Mouse (Mus musculus) erythroid progenitor cell, adult 5-6 weeks (primary cell): ENCODE results near the gene Snx20. TPM values are rescaled to one million over a fixed set of nuclear protein-coding genes. Genes with fewer than 3 reads are reported as not detected.
"Not testable (repeated sequence)": the region's sequence is repeated elsewhere in the genome, so short reads cannot be mapped to it uniquely, and the experiment has no call there.

ENCODE experiments used
- ATAC-seq: replicated peaks from 2 replicates; pipeline ENCODE4 v1.8.0; 2016; ENCODE audit warnings: moderate number of reproducible peaks, mild to moderate bottlenecking, moderate TSS enrichment, inconsistent platforms; ENCODE audit not compliant: poor library complexity, low FRiP score, severe bottlenecking
- total RNA-seq, 2 experiments: library from RNA; stranded (forward) in 1 of 2; stranded (reverse) in 1 of 2; fragments of 150-400 nt in 1 of 2; fragments of 186-747, 209-891 nt in 1 of 2; gene quantifications; 2 replicates each; pipeline versions ENCODE4 v1.2.3 to v1.2.4; 2015 to 2017; ENCODE audit warnings: low replicate concordance in 2 of 2

Snx20 gene
- total RNA-seq (2015; ENCODE audit: low replicate concordance) (15.5 and 21.8 TPM in 2 replicates), total RNA-seq (2017; ENCODE audit: low replicate concordance) (1.7 and 4.2 TPM in 2 replicates)

- no peak for ATAC-seq
Observed at GRCm38 (mm10) chr8:88635474-88636397, at the start of gene Snx20. Snx20 (minus strand) TSS chr8:88636128.

- no peak for ATAC-seq
Observed at GRCm38 (mm10) chr8:88683656-88684289, 47.8 kb upstream of the Snx20 start.

- no peak for ATAC-seq
Observed at GRCm38 (mm10) chr8:88681046-88681445, 45.1 kb upstream of the Snx20 start.

DNA sequence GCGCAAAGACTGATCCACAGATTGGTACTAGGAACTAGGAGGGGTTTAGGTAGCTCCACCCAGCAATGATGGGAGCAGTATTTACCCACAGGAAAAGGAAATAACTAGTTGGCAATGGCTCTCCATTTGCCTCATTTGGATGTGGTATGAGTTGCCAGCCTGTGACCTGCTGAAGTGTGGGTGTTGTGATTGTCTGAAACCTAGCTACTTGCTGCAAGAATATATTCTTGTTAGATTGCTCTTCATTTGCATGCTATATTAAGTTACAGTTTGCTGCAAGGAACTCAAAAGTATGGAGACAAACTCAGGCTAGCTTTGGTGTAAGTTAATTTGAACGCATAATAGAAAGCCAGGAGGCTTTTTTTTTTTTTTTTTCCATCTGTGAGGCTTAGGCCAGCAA lies 44.6 kb upstream of the Snx20 start:
- no peak for ATAC-seq

DNA sequence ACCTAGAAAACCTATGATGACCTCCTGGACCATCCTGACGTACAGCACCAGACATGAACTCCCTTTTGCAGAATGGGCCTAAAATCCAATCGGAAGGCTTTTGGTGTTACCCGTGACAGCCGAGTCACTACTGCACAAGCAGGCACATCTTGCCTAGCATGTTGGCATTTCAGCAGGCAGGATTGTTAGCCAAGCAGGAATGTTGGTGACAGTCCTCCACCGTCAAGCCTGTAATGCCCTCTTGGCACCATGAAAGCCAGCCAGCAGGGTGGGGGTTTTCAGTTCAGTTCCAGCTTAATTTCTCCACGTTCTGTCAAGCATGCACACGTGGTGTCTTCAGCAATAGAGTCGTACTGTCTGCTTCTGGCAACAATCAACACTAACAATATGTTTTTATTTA lies 41.1 kb upstream of the Snx20 start:
- ATAC-seq, result no peak

DNA sequence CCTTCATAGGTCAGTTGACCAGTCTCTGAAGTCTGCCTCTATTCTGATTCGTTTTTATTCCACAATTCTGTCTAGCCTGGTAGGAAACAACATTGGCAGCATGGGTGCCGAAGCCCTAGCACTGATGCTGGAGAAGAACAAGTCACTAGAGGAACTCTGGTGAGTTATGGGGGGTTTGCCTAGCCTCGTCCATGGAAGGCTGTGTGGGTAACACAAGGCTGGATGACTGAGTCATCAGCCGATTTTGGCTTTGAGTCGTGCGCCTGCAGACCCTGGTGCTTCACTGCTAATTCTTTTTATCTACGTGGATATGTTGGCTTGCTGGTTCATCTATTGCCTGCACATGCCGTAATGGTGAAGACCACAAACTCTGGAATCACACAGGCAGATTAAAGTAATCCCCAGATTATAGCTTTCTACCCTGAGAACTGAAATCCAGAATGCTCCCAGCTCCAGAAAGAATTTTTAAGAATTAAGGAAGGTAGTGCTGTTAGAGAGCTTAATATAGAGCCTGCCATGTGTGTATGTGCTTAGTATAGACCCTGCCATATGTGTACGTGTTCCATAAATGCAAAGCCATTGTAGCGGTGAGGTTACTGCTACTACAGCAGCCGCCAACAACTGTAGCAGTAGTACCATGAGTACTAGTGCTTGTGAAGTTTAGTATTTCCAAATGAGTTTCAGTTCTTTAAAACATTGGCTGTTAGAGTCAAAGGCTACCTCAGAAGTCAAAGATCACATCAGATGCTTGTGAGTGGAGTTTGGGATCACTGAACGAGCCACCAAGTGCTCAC lies 39.6 kb upstream of the Snx20 start:
- no peak for ATAC-seq

DNA sequence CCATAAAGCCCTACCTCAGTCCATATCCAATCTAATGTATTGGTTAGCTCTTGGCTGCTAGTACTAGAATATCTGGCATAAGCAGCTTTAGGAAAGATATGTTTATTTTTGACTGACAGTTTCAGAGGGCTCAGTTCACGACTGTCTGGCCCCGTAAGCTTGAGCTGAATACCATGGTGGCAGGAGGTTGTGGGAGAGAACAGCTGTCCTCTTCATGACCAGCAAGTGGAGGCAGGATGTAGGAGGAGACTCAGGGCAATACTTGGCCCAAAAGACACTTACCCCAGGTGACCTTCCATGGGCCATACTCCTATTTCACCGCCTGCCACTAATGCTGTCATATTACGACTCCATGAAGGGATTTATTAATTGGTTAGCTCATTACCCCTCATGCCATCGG lies 37.9 kb upstream of the Snx20 start:
- ATAC-seq, result no peak

GRCm38 (mm10) chr8:88671575-88671974 lies 35.6 kb upstream of the Snx20 start:
- ATAC-seq, result no peak

DNA sequence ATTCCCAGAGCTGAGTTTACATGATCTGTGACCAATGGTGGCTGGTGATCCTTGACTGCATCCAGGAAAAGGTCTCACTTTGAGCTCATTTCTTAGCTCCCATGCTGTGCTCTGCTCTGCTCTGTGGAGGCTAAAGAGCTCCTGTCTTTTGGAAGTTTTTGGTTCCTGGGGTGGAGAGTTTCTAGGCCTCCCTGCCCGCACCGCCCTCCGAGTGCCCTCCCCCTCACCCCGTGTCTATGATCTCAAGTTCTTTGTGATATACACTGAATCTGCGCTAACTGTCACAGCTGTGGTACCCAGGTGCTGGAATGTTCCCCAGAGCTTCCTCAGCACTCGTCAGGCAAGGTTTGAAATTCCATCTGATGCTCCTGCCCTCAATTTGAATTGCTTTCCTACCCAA lies 34.9 kb upstream of the Snx20 start:
- no peak for ATAC-seq

GRCm38 (mm10) chr8:88668400-88669086 lies 32.6 kb upstream of the Snx20 start:
- ATAC-seq, result no peak

GRCm38 (mm10) chr8:88666435-88666834 lies 30.5 kb upstream of the Snx20 start:
- ATAC-seq, result no peak

DNA sequence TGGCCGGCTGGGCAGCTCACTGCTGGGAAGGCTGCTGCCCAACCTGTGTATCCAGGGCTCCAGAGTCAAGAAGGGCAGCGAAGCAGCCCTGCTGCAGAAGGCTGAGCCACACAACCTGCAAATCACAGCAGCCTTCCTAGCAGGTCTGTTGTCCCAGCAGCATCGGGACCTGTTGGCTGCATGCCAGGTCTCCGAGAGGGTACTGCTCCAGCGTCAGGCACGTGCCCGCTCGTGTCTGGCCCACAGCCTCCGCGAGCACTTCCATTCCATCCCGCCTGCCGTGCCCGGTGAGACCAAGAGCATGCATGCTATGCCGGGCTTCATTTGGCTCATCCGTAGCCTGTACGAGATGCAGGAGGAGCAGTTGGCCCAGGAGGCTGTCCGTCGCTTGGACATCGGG lies 29.0 kb upstream of the Snx20 start:
- ATAC-seq, result no peak

DNA sequence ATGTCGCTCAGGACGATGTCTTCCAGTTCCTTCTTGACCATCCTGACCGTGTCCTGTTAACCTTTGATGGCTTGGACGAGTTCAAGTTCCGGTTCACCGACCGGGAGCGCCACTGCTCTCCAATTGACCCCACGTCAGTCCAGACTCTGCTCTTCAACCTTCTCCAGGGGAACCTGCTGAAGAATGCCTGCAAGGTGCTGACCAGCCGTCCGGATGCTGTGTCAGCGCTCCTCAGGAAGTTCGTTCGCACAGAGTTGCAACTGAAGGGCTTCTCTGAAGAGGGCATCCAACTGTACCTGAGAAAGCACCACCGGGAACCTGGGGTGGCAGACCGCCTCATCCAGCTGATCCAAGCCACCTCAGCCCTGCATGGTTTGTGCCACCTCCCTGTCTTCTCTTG lies 28.2 kb upstream of the Snx20 start:
- ATAC-seq, result no peak

GRCm38 (mm10) chr8:88662401-88662821 lies 26.5 kb upstream of the Snx20 start:
- no peak for ATAC-seq

- ATAC-seq, result no peak
Observed at GRCm38 (mm10) chr8:88659873-88660272, 23.9 kb upstream of the Snx20 start.

DNA sequence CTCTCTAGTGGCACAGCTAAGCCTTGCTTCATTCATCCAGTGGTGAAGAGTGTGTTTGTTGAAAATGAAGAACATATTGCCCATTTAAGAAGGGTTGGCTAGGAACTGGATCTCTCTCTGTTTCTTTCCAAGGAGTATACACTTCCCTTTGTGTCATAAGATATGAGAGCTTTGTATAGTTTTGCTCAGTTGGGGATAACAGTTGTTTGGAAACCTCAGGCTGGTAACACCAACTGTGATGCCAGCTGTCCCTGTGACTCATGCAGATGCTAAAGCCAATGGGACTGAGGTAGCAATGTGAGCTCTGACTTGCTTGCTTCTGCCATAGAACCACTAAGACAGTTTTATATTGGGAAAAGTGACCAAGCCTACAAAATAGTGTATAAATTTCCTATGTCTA lies 19.4 kb upstream of the Snx20 start:
- ATAC-seq, result no peak

DNA sequence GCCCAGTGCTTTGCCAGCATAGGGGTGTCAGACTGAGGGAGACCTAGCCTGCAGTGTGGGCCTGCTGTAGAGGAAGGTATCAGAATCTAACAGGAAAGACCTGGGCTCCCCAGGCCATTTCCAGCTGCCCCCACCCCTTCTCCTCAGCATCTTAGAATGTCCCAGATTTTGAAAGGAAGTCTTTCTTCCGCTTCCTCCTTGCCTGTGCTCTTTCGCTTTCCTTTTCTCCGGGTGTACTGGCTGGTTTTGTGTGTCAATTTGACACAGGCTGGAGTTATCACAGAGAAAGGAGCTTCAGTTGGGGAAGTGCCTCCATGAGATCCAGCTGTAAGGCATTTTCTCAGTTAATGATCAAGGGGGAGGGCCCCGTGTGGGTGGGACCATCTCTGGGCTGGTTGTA lies 15.2 kb upstream of the Snx20 start:
- ATAC-seq, result not testable (repeated sequence)

DNA sequence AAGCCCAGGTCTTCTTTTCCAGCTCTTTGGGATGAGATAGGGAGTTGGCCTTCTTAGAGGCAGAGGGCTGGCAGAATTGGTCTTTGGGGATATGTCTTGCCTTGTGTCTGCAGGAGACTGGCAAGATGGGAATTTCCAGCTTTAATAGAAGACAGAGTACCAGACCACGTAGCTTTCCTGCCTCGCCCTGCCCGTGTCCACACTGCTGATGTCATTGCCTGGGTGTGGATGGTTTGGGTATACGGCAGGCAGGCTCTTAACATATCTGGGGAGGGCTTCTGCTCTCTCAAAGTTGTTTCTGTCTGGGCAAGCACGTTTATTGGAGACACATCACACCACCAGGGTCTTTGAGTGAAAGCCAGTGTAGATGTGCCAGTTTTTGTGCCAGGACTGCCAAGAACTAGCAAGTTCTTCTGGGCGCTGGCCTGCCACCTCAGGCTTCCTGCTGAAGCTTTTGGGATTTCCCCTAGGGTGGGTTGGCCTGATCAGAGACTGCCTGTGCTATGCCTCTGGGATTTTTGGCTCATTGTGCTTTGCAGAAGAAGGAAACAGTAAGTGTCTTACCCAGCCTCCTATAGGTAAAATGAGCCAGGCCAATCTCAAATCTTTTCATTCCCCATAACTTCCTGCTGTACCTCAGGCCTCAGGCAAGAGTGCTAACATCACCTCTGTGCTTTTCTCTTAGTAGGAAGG lies 14.2 kb upstream of the Snx20 start:
- no peak for ATAC-seq

GRCm38 (mm10) chr8:88648322-88648721 lies 12.4 kb upstream of the Snx20 start:
- no peak for ATAC-seq
